ENCODE assay signal across 8 mouse cellular contexts in the genomic region with DNA sequence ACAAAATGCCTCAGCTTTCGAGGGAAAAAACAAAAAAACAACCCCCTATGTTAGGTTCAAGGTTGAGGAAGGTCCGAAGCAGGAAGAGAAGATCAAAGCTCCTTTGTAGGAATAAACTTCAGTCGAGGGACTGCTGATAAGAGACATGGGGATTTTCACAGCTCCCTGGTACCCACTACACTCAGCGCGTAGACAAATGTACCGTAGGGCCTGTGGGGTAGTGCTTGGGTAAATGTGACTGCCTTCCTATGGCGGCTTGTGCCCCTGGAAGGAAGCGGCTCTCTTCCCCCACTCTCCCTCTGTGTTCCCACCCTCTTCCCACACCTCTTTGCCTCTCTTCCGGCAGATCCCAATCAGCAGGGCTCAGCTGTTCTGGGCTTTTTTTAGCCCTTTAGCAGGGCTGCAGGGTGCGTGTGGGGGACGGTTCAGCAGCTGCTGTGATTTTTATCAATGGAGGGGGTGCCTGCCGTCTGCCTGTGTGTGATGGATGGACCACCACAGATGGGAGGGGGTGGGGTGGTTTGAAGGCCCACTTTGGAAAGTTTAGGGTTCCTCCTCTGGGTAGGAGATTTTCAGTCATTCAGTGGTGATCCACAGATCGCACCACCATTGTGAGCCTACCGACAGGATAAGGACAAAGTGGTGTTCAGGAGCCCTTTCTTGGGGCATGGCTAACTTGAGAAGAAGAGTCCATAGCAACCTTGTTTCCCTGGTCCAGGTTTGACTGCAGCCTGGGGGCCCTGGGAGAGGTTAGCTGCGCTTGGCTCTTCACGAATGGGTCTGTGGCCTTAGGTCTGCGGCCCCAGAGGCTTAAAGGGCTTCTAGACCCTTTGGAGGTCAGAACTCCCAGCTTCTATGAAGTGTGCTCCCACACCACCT. TPM values are rescaled to one million over a fixed set of nuclear protein-coding genes. Genes with fewer than 3 reads are reported as not detected.
DNase-seq lines count a peak whose midpoint lies in the region; ATAC-seq and TF ChIP-seq lines count a peak whose summit lies in the region.

No protein-coding gene starts in this region.

- no peaks in the 10 kb centered on the region for H3K36me3 ChIP-seq in liver, embryonic 12.5 days
- no peaks in the 10 kb centered on the region for H3K36me3 ChIP-seq in forebrain, embryonic 10.5 days (replicated peaks)
- no peaks in the 10 kb centered on the region for H3K36me3 ChIP-seq in myocyte (ENCODE audit: control insufficient read depth, insufficient read depth)

- H3K27ac ChIP-seq in liver, embryonic 12.5 days = peak overlapping the region; percentile 69
- peak overlapping the region; percentile 84 for H3K27ac ChIP-seq in forebrain, embryonic 10.5 days
- no peak overlapping the region for H3K27ac ChIP-seq in cerebellum, adult 2 months (ENCODE audit: insufficient read depth, low read length)

- H3K79me2 ChIP-seq in myocyte (ENCODE audit: control insufficient read depth, insufficient read depth) = no peaks in the 10 kb centered on the region

- no peak overlapping the region for H3ac ChIP-seq in myocyte (ENCODE audit: control insufficient read depth, insufficient read length)

- peaks cover 59% of the 10 kb centered on the region for H3K27me3 ChIP-seq in liver, embryonic 12.5 days (replicated peaks)
- H3K27me3 ChIP-seq in forebrain, embryonic 10.5 days (ENCODE audit: poor library complexity, severe bottlenecking) = peaks cover 7% of the 10 kb centered on the region; the same call in 1 of the 2 replicates
- peaks cover 5% of the 10 kb centered on the region for H3K27me3 ChIP-seq in myocyte (ENCODE audit: control insufficient read depth, insufficient read depth, insufficient read length)
- H3K27me3 ChIP-seq in cerebellum, adult 2 months (ENCODE audit: control insufficient read depth, insufficient read depth, low read length) = no peaks in the 10 kb centered on the region

- DNase-seq in liver = no peak
- no peak for DNase-seq in forebrain, embryonic 10.5 days (ENCODE audit: extremely low spot score, low spot score)
- peak; percentile 39 for DNase-seq in layer of hippocampus, adult 9-10 months (ENCODE audit: low spot score)
- no peak for DNase-seq in Muller cell, postnatal 12 days (ENCODE audit: inconsistent ontology term)
- no peak for DNase-seq in cerebellum, adult 2 months
- no peak for DNase-seq in cerebellum, postnatal 14 days

- 7% methylated on average over 17 of the region's 17 CpGs for WGBS in liver, embryonic 12.5 days (ENCODE audit: insufficient replicate concordance)
- WGBS in forebrain, embryonic 10.5 days = 65% methylated on average over 17 of the region's 17 CpGs
- WGBS in cerebellum, adult 2 months = 66% methylated on average over 17 of the region's 17 CpGs

- no peak for TF ChIP-seq POLR2A in myocyte (IDR thresholded peaks at IDR 0.05; ENCODE audit: insufficient read length, low read depth)
- no peak for TF ChIP-seq POLR2A in cerebellum, adult 2 months (IDR thresholded peaks at IDR 0.05; ENCODE audit: borderline replicate concordance, insufficient read depth, low read length)

- H3K4me1 ChIP-seq in liver, embryonic 12.5 days = peaks cover 48% of the 10 kb centered on the region
- peaks cover 61% of the 10 kb centered on the region for H3K4me1 ChIP-seq in forebrain, embryonic 10.5 days
- no peaks in the 10 kb centered on the region for H3K4me1 ChIP-seq in cerebellum, adult 2 months (ENCODE audit: control insufficient read depth, insufficient read depth, low read length)

- no peak for TF ChIP-seq CTCF in cerebellum, adult 2 months (IDR thresholded peaks at IDR 0.05; ENCODE audit: borderline replicate concordance, insufficient read depth, low read depth, low read length)

- no peaks in the 10 kb centered on the region for H3K9me3 ChIP-seq in liver, embryonic 12.5 days (replicated peaks)
- no peaks in the 10 kb centered on the region for H3K9me3 ChIP-seq in forebrain, embryonic 10.5 days

- no peak overlapping the region for H3K4me2 ChIP-seq in liver, embryonic 12.5 days
- H3K4me2 ChIP-seq in myocyte (ENCODE audit: low read depth) = peak overlapping the region; percentile 38

- no peak overlapping the region for H3K9ac ChIP-seq in liver, embryonic 12.5 days

- no peak for ATAC-seq in liver, embryonic 12.5 days

- H3K4me3 ChIP-seq in liver, embryonic 12.5 days = no peak overlapping the region
- H3K4me3 ChIP-seq in forebrain, embryonic 10.5 days = 0 out of 2 replicates have a peak overlapping the region, but pooled peaks have one; percentile 14
- no peak overlapping the region for H3K4me3 ChIP-seq in myocyte
- H3K4me3 ChIP-seq in cerebellum, adult 2 months (replicated peaks; ENCODE audit: insufficient read depth, low read depth, low read length) = no peak overlapping the region

TF ChIP-seq in myocyte, 11 proteins besides CTCF, POLR2A, EP300 and RAD21:
- TF ChIP-seq POLR2AphosphoS2 (IDR thresholded peaks at IDR 0.05; ENCODE audit: insufficient read length, low read depth) (no peak), TCF12 (IDR thresholded peaks at IDR 0.05; ENCODE audit: insufficient read depth, poor library complexity, severe bottlenecking) (peak; percentile 95), MAX (IDR thresholded peaks at IDR 0.05; ENCODE audit: low read depth) (no peak), MYOG (IDR thresholded peaks at IDR 0.05; ENCODE audit: control insufficient read depth in 1 of 3, insufficient read depth in 1 of 3, insufficient read length in 2 of 3, low read depth in 2 of 3) (peak; percentile 90 to 100 (median 97)), MYOD1 (IDR thresholded peaks at IDR 0.05; ENCODE audit: control insufficient read depth in 1 of 3, insufficient read length in 2 of 3, low read depth in 2 of 3) (peak; percentile 82 to 98 (median 95)), USF1 (IDR thresholded peaks at IDR 0.05; ENCODE audit: low read depth) (no peak), TCF3 (IDR thresholded peaks at IDR 0.05; ENCODE audit: insufficient read length, low read depth) (peak; percentile 82), E2F4 (IDR thresholded peaks at IDR 0.05; ENCODE audit: insufficient read depth) (no peak), REST (IDR thresholded peaks at IDR 0.05; ENCODE audit: insufficient read depth, insufficient read length) (no peak), SRF (IDR thresholded peaks at IDR 0.05; ENCODE audit: control insufficient read depth, insufficient read length, low read depth) (peak; percentile 36), CEBPB (IDR thresholded peaks at IDR 0.05; ENCODE audit: insufficient read depth, poor library complexity, severe bottlenecking) (no peak)

RNA-seq across cellular contexts. Expression of a gene that starts 7.6 kb away (rescaled TPM):
- 0.39 and 0.44 TPM in 2 replicates for polyA plus RNA-seq in liver, embryonic 12.5 days (2016; fragmentation: Nextera tagmentation; extraction: Ambion mirVana)
- polyA plus RNA-seq in forebrain, embryonic 10.5 days (2016; fragmentation: Nextera tagmentation; extraction: Ambion mirVana) = 0.25 and 0.30 TPM in 2 replicates
- polyA plus RNA-seq in myocyte (2012; fragmentation: generic; extraction: Trizol) = 0.38 TPM
- 0.11 and 0.30 TPM in 2 replicates for polyA plus RNA-seq in cerebellum, adult 2 months (2012; rRNA removed)

RNA-seq across cellular contexts. Expression of a gene that starts 58.2 kb away (rescaled TPM):
- polyA plus RNA-seq in liver, embryonic 12.5 days (2016; fragmentation: Nextera tagmentation; extraction: Ambion mirVana) = 0.17 and 0.39 TPM in 2 replicates
- polyA plus RNA-seq in forebrain, embryonic 10.5 days (2016; fragmentation: Nextera tagmentation; extraction: Ambion mirVana) = 0.49 and 0.81 TPM in 2 replicates
- 0.11 TPM for polyA plus RNA-seq in myocyte (2012; fragmentation: generic; extraction: Trizol)
- 0.18 and 0.25 TPM in 2 replicates for polyA plus RNA-seq in cerebellum, adult 2 months (2012; rRNA removed)
